Mouse (Mus musculus): ENCODE results near the gene Pno1.

GRCm38 (mm10) chr11:17199840-17200501 is 11.4 kb downstream of the Pno1 start:
- no peak for TF ChIP-seq CTCF (IDR thresholded peaks at IDR 0.05; ENCODE audit: extremely low read depth, insufficient read depth, low read length)
- no peak for TF ChIP-seq POLR2A (IDR thresholded peaks at IDR 0.05; ENCODE audit: extremely low read depth, insufficient read depth, low read length)
